Mouse (Mus musculus) forebrain, postnatal 0 days (tissue): ENCODE measurements around the gene Fam20a. TPM values are rescaled to one million over a fixed set of nuclear protein-coding genes. Genes with fewer than 3 reads are reported as not detected.

ENCODE experiments used
- ATAC-seq: fragments of 200-750 bp; cut with Nextera tagmentation; 2 replicates; pipeline ENCODE4 v1.8.0; 2017; ENCODE audit warnings: mild to moderate bottlenecking, moderate library complexity
- DNase-seq: peaks from one replicate; pipeline ENCODE4 v3.0.0-alpha.2; 2015
- H3K27ac ChIP-seq: fragments of 300-500 bp; sonication (generic); 2 replicates; pipeline ENCODE4 v1.5.1; 2014; ENCODE audit warnings: low read depth, mild to moderate bottlenecking, antibody characterized with exemption, low read length, moderate library complexity, mixed read lengths
- H3K27me3 ChIP-seq: fragments of 300-500 bp; sonication (generic); 2 replicates; pipeline ENCODE4 v1.6.1; 2014; ENCODE audit warnings: mild to moderate bottlenecking, low read length, mixed read lengths; ENCODE audit not compliant: insufficient read depth
- H3K36me3 ChIP-seq: fragments of 300-500 bp; sonication (generic); 2 replicates; pipeline ENCODE4 v1.6.1; 2014; ENCODE audit warnings: mild to moderate bottlenecking, moderate library complexity; ENCODE audit not compliant: insufficient read depth
- H3K4me1 ChIP-seq: fragments of 300-500 bp; sonication (generic); 2 replicates; pipeline ENCODE4 v1.6.1; 2014; ENCODE audit warnings: antibody characterized with exemption; ENCODE audit not compliant: insufficient read depth
- H3K4me2 ChIP-seq: fragments of 300-500 bp; sonication (generic); 2 replicates; pipeline ENCODE4 v1.6.1; 2014; ENCODE audit warnings: low read depth, mild to moderate bottlenecking, moderate library complexity
- H3K4me3 ChIP-seq: fragments of 300-500 bp; sonication (generic); 2 replicates; pipeline ENCODE4 v1.5.1; 2014; ENCODE audit warnings: low read depth, low read length, mixed read lengths
- H3K9ac ChIP-seq: fragments of 300-500 bp; sonication (generic); 2 replicates; pipeline ENCODE4 v1.6.1; 2014; ENCODE audit warnings: mild to moderate bottlenecking
- H3K9me3 ChIP-seq: fragments of 300-500 bp; sonication (generic); 2 replicates; pipeline ENCODE4 v1.6.1; 2016; ENCODE audit warnings: low read length
- CTCF ChIP-seq: sonication (generic); IDR thresholded peaks from 2 replicates; pipeline ENCODE4 v1.5.1; 2016; ENCODE audit warnings: antibody characterized with exemption, control low read depth, low read depth
- WGBS: fragments of 180-500 bp; shearing (Covaris S2); extraction: QIAGEN DNeasy Blood & Tissue Kit; methylation state at CpG from one replicate; pipeline ENCODE4 v1.1.7; 2014; 5-methylcytosine and 5-hydroxymethylcytosine counted together
- polyA plus RNA-seq: library from polyadenylated mRNA; unstranded; fragments of >200 nt; fragmentation: Nextera tagmentation; extraction: Ambion mirVana; gene quantifications from 2 replicates; pipeline ENCODE4 v1.2.1, GENCODE M21; 2015
- total RNA-seq: library from RNA; depleted of rRNA; stranded (reverse); fragments of >200 nt; gene quantifications from 2 replicates; pipeline ENCODE4 v1.2.3, GENCODE M21; 2014

The Fam20a gene
- total and polyA plus RNA-seq, 2 experiments from 2014 or later, result 4.3 to 4.6 TPM

GRCm38 (mm10) chr11:109672881-109673739, 49.0 kb downstream of the Fam20a start:
- 79% methylated on average over 21 of the region's 21 CpGs for WGBS
- Histone ChIP-seq H3K4me2 (no peak overlapping the region), H3K4me1 (no peaks in the 10 kb centered on the region), H3K9ac (no peak overlapping the region), H3K27me3 (no peaks in the 10 kb centered on the region), H3K36me3 (peaks cover 20% of the 10 kb centered on the region), H3K9me3 (no peaks in the 10 kb centered on the region), H3K4me3 (no peak overlapping the region), H3K27ac (no peak overlapping the region)
- DNase-seq (no peak), ATAC-seq (no peak)
- TF ChIP-seq CTCF, result no peak

- DNase-seq, result no peak
- no peak overlapping the region for H3K9ac ChIP-seq
- ATAC-seq, result no peak
- no peak overlapping the region for H3K4me3 ChIP-seq
- peaks cover 27% of the 10 kb centered on the region for H3K36me3 ChIP-seq
- no peak overlapping the region for H3K27ac ChIP-seq
- H3K4me1 ChIP-seq, result no peaks in the 10 kb centered on the region
- no peaks in the 10 kb centered on the region for H3K27me3 ChIP-seq
- no peak for TF ChIP-seq CTCF
- WGBS, result 88% methylated on average over 8 of the region's 8 CpGs
- H3K9me3 ChIP-seq, result no peaks in the 10 kb centered on the region
- H3K4me2 ChIP-seq, result no peak overlapping the region
These were observed 49.7 kb downstream of the Fam20a start for GRCm38 (mm10) chr11:109672396-109672795.

GRCm38 (mm10) chr11:109672021-109672324, 50.1 kb downstream of the Fam20a start:
- H3K4me1 ChIP-seq, result no peaks in the 10 kb centered on the region
- H3K4me3 ChIP-seq, result no peak overlapping the region
- WGBS, result 92% methylated on average over 5 of the region's 5 CpGs
- no peaks in the 10 kb centered on the region for H3K27me3 ChIP-seq
- H3K27ac ChIP-seq, result no peak overlapping the region
- TF ChIP-seq CTCF, result no peak
- no peak overlapping the region for H3K4me2 ChIP-seq
- no peak overlapping the region for H3K9ac ChIP-seq
- H3K9me3 ChIP-seq, result no peaks in the 10 kb centered on the region
- H3K36me3 ChIP-seq, result peaks cover 31% of the 10 kb centered on the region
- DNase-seq, result no peak
- no peak for ATAC-seq

- no peak for ATAC-seq
- no peaks in the 10 kb centered on the region for H3K4me1 ChIP-seq
- peaks cover 37% of the 10 kb centered on the region for H3K36me3 ChIP-seq
- no peaks in the 10 kb centered on the region for H3K27me3 ChIP-seq
- H3K9ac ChIP-seq, result no peak overlapping the region; the same call in 1 of the 2 replicates
- DNase-seq, result no peak
- WGBS, result 82% methylated on average over 6 of the region's 6 CpGs
- no peaks in the 10 kb centered on the region for H3K9me3 ChIP-seq
- no peak overlapping the region for H3K4me2 ChIP-seq
- no peak overlapping the region; the same call in 1 of the 2 replicates for H3K27ac ChIP-seq
- TF ChIP-seq CTCF, result no peak
- no peak overlapping the region for H3K4me3 ChIP-seq
These were observed 50.7 kb downstream of the Fam20a start for GRCm38 (mm10) chr11:109671136-109672020.

- Histone ChIP-seq H3K27me3 (no peaks in the 10 kb centered on the region), H3K36me3 (peaks cover 48% of the 10 kb centered on the region), H3K9me3 (no peaks in the 10 kb centered on the region), H3K9ac (no peak overlapping the region), H3K4me3 (no peak overlapping the region), H3K4me2 (no peak overlapping the region), H3K4me1 (no peaks in the 10 kb centered on the region), H3K27ac (no peak overlapping the region)
- peak; percentile 81 for DNase-seq
- peak; percentile 77 for TF ChIP-seq CTCF
- peak; percentile 83 for ATAC-seq
- WGBS, result 59% methylated on average over 14 of the region's 14 CpGs
These were observed 51.8 kb downstream of the Fam20a start for GRCm38 (mm10) chr11:109670026-109670916.

GRCm38 (mm10) chr11:109669149-109669708, 52.9 kb downstream of the Fam20a start:
- ATAC-seq, result no peak
- Histone ChIP-seq H3K27ac (no peak overlapping the region), H3K27me3 (no peaks in the 10 kb centered on the region), H3K4me1 (no peaks in the 10 kb centered on the region), H3K9me3 (no peaks in the 10 kb centered on the region), H3K9ac (no peak overlapping the region), H3K36me3 (peaks cover 58% of the 10 kb centered on the region), H3K4me3 (no peak overlapping the region), H3K4me2 (no peak overlapping the region)
- no peak for TF ChIP-seq CTCF
- WGBS, result 80% methylated on average over 8 of the region's 8 CpGs
- no peak for DNase-seq
